Mouse (Mus musculus) macrophage (primary cell): ENCODE results near the gene Csnk2b. TPM values are rescaled to one million over a fixed set of nuclear protein-coding genes. Genes with fewer than 3 reads are reported as not detected.

Experiments used
- H3K27ac ChIP-seq: fragments of 350-480 bp; formaldehyde crosslinking; 2 replicates; pipeline ENCODE4 v1.9.0; 2021
- H3K36me3 ChIP-seq: fragments of 350-480 bp; formaldehyde crosslinking; 2 replicates; pipeline ENCODE4 v1.9.0; 2021; ENCODE audit errors: inconsistent target
- H3K4me3 ChIP-seq: fragments of 350-480 bp; formaldehyde crosslinking; 2 replicates; pipeline ENCODE4 v1.9.0; 2021; ENCODE audit errors: inconsistent target
- H3K79me2 ChIP-seq: fragments of 350-480 bp; formaldehyde crosslinking; 2 replicates; pipeline ENCODE4 v1.9.0; 2021; ENCODE audit errors: inconsistent target
- WGBS: methylation state at CpG from one replicate; pipeline ENCODE4 v1.1.7; 2026; ENCODE audit warnings: inconsistent platforms; ENCODE audit not compliant: missing documents; 5-methylcytosine and 5-hydroxymethylcytosine counted together
- polyA plus RNA-seq: library from polyadenylated mRNA; stranded (reverse); fragments of 250-400 nt; gene quantifications from 3 replicates; pipeline ENCODE4 v1.2.4, GENCODE M21; 2018; ENCODE audit warnings: inconsistent platforms
- total RNA-seq, 78 experiments: library from RNA; depleted of rRNA; stranded (reverse); fragments of 250-400 nt; gene quantifications; 1 replicate in 9 of 78; 2 replicates in 24 of 78; 3 replicates in 43 of 78; 4 replicates in 2 of 78; pipeline ENCODE4 v1.2.4; 2018; ENCODE audit warnings: inconsistent platforms in 56 of 78

The Csnk2b gene
- 10 to 100 TPM; 12.9 to 80.0 (median 35.7) TPM for total RNA-seq (2018; cell fraction: chromatin; rRNA removed)
- total RNA-seq (2018; cell fraction: cytosol; rRNA removed): 100 to 1,000 TPM; 115 to 190 (median 146) TPM
- 10 to 100 TPM; 21.8 to 85.6 (median 59.6) TPM for total RNA-seq (2018; cell fraction: nucleus; rRNA removed)
- 129 to 166 TPM (median 149 TPM) in 3 replicates for polyA plus RNA-seq

GRCm38 (mm10) chr17:35121871-35122303 lies at the start of gene Csnk2b:
Gene Csnk2b, minus strand, starts transcription at chr17:35122053.
- Histone ChIP-seq H3K79me2 (peaks cover 55% of the 10 kb centered on the region), H3K4me3 (peak within 1 kb of the TSS; percentile 89), H3K27ac (peak within 1 kb of the TSS; percentile 60), H3K36me3 (peaks cover 28% of the 10 kb centered on the region)
- WGBS: under 1% methylated on average over 19 of the region's 19 CpGs

- H3K27ac ChIP-seq: no peak overlapping the region
- peaks cover 54% of the 10 kb centered on the region for H3K79me2 ChIP-seq
- 23% methylated on average over 4 of the region's 4 CpGs for WGBS
- peaks cover 23% of the 10 kb centered on the region; the same call in 1 of the 2 replicates for H3K36me3 ChIP-seq
- no peak overlapping the region for H3K4me3 ChIP-seq
These were observed 46.8 kb upstream of the Csnk2b start for GRCm38 (mm10) chr17:35168541-35169207.

- Histone ChIP-seq H3K79me2 (peaks cover 63% of the 10 kb centered on the region), H3K36me3 (peaks cover 23% of the 10 kb centered on the region; the same call in 1 of the 2 replicates), H3K27ac (no peak overlapping the region), H3K4me3 (no peak overlapping the region)
- 90% methylated on average over 7 of the region's 7 CpGs for WGBS
These were observed 45.9 kb upstream of the Csnk2b start for GRCm38 (mm10) chr17:35167794-35168193.

- Histone ChIP-seq H3K27ac (no peak overlapping the region), H3K79me2 (peaks cover 67% of the 10 kb centered on the region), H3K4me3 (no peak overlapping the region), H3K36me3 (peaks cover 29% of the 10 kb centered on the region; the same call in 1 of the 2 replicates)
- 71% methylated on average over 8 of the region's 8 CpGs for WGBS
These were observed 44.6 kb upstream of the Csnk2b start for GRCm38 (mm10) chr17:35166352-35167035.

- peak overlapping the region; percentile 48 for H3K4me3 ChIP-seq
- peak overlapping the region; percentile 83 for H3K27ac ChIP-seq
- peaks cover 67% of the 10 kb centered on the region for H3K79me2 ChIP-seq
- WGBS: 20% methylated on average over 12 of the region's 12 CpGs
- peaks cover 32% of the 10 kb centered on the region for H3K36me3 ChIP-seq
These were observed 43.8 kb upstream of the Csnk2b start for GRCm38 (mm10) chr17:35165451-35166155.

GRCm38 (mm10) chr17:35164568-35165450 lies 43.0 kb upstream of the Csnk2b start, which contains the start of gene Prrc2a:
Gene Prrc2a, minus strand, starts transcription at chr17:35164897.
- H3K79me2 ChIP-seq: peaks cover 67% of the 10 kb centered on the region
- H3K27ac ChIP-seq: peak within 1 kb of the TSS; percentile 83
- H3K4me3 ChIP-seq: peak within 1 kb of the TSS; percentile 79
- H3K36me3 ChIP-seq: peaks cover 34% of the 10 kb centered on the region
- WGBS: under 1% methylated on average over 51 of the region's 89 CpGs

GRCm38 (mm10) chr17:35164218-35164567 lies 42.3 kb upstream of the Csnk2b start:
- Histone ChIP-seq H3K4me3 (peak overlapping the region; percentile 79), H3K27ac (peak overlapping the region; percentile 76), H3K36me3 (peaks cover 38% of the 10 kb centered on the region), H3K79me2 (peaks cover 69% of the 10 kb centered on the region)
- 0% methylated on average over 28 of the region's 28 CpGs for WGBS

- peak overlapping the region; percentile 76 for H3K27ac ChIP-seq
- peaks cover 45% of the 10 kb centered on the region for H3K36me3 ChIP-seq
- peak overlapping the region; percentile 79 for H3K4me3 ChIP-seq
- peaks cover 74% of the 10 kb centered on the region for H3K79me2 ChIP-seq
- WGBS: 6% methylated on average over 8 of the region's 8 CpGs
These were observed 41.7 kb upstream of the Csnk2b start for GRCm38 (mm10) chr17:35163326-35164081.

- H3K36me3 ChIP-seq: peaks cover 45% of the 10 kb centered on the region
- peak overlapping the region; percentile 79 for H3K4me3 ChIP-seq
- H3K27ac ChIP-seq: no peak overlapping the region
- H3K79me2 ChIP-seq: peaks cover 74% of the 10 kb centered on the region
- 41% methylated on average over 12 of the region's 12 CpGs for WGBS
These were observed 40.9 kb upstream of the Csnk2b start for GRCm38 (mm10) chr17:35162730-35163129.

GRCm38 (mm10) chr17:35162121-35162520 lies 40.3 kb upstream of the Csnk2b start:
- H3K79me2 ChIP-seq: peaks cover 77% of the 10 kb centered on the region
- H3K4me3 ChIP-seq: no peak overlapping the region
- 87% methylated on average over 14 of the region's 14 CpGs for WGBS
- H3K36me3 ChIP-seq: peaks cover 50% of the 10 kb centered on the region
- no peak overlapping the region for H3K27ac ChIP-seq

GRCm38 (mm10) chr17:35161421-35161820 lies 39.6 kb upstream of the Csnk2b start:
- Histone ChIP-seq H3K27ac (no peak overlapping the region), H3K4me3 (no peak overlapping the region)
- WGBS: 90% methylated on average over 11 of the region's 11 CpGs

GRCm38 (mm10) chr17:35159638-35160037 lies 37.8 kb upstream of the Csnk2b start:
- Histone ChIP-seq H3K4me3 (no peak overlapping the region), H3K27ac (no peak overlapping the region), H3K79me2 (peaks cover 96% of the 10 kb centered on the region), H3K36me3 (peaks cover 74% of the 10 kb centered on the region)
- WGBS: 99% methylated on average over 7 of the region's 7 CpGs

More at GRCm38 (mm10) chr17:35161421-35161820, 39.6 kb upstream of the Csnk2b start:
- peaks cover 80% of the 10 kb centered on the region for H3K79me2 ChIP-seq
- peaks cover 57% of the 10 kb centered on the region for H3K36me3 ChIP-seq
